Mouse (Mus musculus) olfactory bulb, adult 2 months (tissue): ENCODE data around the gene Gm3415.

ENCODE experiments used
- CTCF ChIP-seq: fragments of 200-500 bp; IDR thresholded peaks from 2 replicates; pipeline ENCODE4 v1.5.1; 2012; ENCODE audit warnings: low read depth, mild to moderate bottlenecking, low read length, moderate library complexity; ENCODE audit not compliant: insufficient read depth
- POLR2A ChIP-seq: fragments of 200-500 bp; IDR thresholded peaks from 2 replicates; pipeline ENCODE4 v1.6.1; 2012; ENCODE audit warnings: mild to moderate bottlenecking, low read depth, low read length, moderate library complexity; ENCODE audit not compliant: insufficient read depth

DNA sequence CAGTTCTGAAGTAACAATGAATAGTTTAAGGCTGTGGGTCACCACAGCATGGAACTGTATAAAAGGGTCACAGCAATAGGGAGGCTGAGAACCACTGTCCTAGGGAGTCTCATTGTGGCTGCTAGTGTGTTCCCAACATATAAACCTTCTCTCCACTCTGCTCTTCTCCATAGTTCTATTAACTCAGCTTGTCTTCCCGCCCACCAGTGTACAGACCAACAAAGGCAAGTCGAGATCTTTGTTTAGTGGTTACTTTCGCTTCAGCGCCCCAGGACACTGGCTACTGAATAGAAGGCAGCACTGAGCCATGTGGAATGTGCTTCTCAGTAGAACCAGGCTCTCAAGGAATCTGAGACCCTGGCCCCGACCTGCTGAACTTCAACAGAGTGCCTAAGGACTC is 36.6 kb downstream of the Gm3415 start:
- no peak for TF ChIP-seq CTCF
- TF ChIP-seq POLR2A: no peak
